Mouse (Mus musculus) spleen, adult 2 months (tissue): ENCODE data around the gene Smc3.

Experiments used
- CTCF ChIP-seq: fragments of 200-500 bp; IDR thresholded peaks from 2 replicates; pipeline ENCODE4 v1.5.1; 2011; ENCODE audit warnings: mild to moderate bottlenecking, inconsistent platforms; ENCODE audit not compliant: insufficient read depth, insufficient read length, insufficient replicate concordance; ENCODE audit errors: extremely low read depth
- POLR2A ChIP-seq: fragments of 200-500 bp; IDR thresholded peaks from 2 replicates; pipeline ENCODE4 v1.6.1; 2011; ENCODE audit warnings: low read depth, low read length, inconsistent platforms

GRCm38 (mm10) chr19:53682427-53682826 is 82.2 kb downstream of the Smc3 start:
- TF ChIP-seq POLR2A (no peak), CTCF (no peak)
